Mouse (Mus musculus) gastrocnemius, postnatal 10 days (tissue): ENCODE measurements around the gene Itga3. TPM values are rescaled to one million over a fixed set of nuclear protein-coding genes. Genes with fewer than 3 reads are reported as not detected.

ENCODE experiments used
- DNase-seq: peaks from one replicate; pipeline ENCODE4 v3.0.0; 2021; ENCODE audit warnings: mixed read lengths
- total RNA-seq, 2 experiments: library from RNA; stranded (reverse); gene quantifications; 2 replicates each; pipeline ENCODE4 v1.2.3; 2021

Itga3 gene
- total RNA-seq, 2 experiments from 2014 or later = 3.4 to 4.6 TPM

DNA sequence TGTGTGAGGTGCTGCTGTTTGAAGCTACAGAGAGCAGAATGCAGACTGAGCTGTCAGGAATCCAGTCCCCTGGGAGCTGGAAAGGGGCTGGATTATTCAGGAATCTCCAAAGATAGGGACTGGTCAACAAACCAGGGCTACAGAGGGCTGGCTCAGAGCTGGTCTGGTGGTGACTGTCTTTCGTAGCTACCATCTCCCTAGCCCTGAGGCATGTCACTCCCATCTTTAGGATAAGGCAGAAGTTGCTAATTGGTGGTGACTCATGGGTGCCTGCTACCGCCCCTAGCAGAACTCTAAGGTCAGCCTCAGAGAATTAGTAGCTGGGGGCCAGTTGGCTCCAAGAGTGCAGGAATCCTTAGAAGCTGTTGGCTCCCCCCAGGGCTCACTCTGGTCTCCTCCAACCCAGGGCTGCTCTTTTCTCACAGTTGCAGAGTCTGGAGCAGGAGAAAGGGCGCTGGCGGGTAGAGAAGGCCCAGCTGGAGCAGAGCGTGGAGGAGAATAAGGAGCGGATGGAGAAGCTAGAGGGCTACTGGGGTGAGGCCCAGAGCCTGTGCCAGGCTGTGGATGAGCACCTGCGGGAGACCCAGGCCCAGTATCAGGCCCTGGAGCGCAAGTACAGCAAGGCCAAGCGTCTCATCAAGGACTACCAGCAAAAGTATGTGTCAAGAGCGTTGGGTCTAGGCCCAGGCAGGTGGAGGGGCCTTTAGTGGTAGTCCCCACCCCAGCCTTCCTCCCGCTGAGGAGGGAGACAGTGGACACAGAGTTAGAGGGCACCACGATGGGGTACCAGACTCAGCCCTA, 72.3 kb downstream of the Itga3 start:
- DNase-seq = no peak

DNA sequence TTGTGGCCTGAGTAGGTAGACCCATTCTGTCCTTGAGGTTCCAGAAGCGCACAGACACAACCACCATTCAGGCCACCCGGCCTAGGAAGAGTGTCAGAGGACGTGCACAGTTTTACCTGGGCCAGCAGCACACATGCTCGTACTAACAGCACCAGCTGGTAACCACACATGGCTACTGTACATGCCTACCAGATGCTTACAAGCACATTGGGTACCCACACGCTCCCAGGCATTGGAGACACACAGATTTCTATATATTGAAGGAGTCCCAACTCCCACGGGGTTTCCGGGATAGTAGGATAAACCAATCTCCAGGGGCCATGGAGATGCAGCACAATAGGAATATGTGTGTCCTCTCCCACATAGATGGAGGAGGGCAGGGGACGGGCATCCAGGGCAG, 73.9 kb downstream of the Itga3 start:
- no peak for DNase-seq

DNA sequence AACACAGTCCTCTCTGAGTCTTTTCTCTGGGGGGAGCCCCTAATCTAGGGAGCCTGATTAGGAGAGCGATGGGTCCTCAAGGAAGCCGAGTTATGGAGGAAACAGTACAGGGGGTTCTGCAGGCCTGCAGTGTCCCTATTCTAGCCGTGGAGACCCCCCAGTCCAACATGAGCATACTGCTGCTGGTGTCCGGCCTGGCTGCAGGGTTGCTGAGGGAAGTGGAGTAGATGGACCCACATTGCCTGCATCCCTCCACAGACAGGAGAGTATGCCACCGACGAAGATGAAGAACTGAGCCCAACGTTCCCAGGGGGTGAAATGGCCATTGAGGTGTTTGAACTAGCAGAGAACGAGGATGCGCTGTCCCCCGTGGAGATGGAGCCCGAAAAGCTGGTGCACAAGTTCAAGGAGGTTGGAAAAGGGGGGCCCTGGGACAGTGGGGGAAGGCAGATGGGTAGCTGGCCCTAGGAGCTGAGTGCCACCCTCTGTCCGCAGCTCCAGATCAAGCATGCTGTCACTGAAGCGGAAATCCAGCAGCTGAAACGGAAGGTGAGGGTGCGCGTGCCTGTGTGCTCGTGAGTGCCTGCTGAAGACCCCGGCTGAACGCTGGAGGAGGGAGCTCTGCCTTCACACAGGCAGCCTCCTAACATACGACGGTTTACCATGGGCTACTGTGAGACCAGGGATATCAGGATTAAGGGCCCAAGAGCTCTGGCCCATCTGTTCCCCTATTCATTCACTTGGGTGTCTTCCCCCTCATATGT, 74.8 kb downstream of the Itga3 start:
- no peak for DNase-seq

DNA sequence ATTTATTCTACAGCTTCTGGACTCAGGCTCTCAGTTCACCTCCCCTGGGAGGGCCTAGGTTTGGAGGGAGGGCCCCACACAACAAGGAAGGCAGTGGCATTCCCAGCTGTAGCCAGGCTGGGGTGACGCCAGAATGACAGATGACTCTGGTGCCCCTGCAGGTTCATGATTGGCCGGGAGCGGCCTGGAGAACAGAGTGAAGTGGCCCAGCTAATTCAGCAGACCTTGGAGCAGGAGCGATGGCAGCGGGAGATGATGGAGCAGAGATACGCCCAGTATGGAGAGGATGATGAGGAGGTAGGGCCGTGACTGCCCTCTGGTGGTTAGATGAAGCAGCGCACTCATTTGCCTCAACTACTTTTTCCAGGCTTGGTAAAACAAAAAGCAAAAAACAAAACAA, 75.5 kb downstream of the Itga3 start:
- DNase-seq = peak; percentile 62

DNA sequence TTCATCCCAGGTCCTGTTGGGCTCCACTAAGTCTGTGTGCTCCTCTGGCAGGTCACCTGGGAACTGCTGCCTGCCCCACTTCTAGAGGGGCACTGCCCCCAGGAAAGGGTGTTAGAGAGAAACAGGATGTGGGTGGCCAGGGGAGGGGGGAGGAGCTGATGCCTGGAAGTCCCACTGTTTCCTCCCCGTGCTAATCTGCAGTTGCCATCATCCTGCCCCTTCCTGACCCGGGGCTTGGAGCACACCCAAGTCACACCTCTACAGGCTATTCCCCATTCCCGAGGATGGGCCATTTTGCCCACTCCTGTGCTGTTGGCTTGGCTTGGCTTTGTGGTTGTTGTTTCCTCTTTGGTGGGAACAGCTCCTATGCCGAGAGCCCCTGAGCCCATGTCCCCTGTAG, 76.1 kb downstream of the Itga3 start:
- DNase-seq = no peak

DNA sequence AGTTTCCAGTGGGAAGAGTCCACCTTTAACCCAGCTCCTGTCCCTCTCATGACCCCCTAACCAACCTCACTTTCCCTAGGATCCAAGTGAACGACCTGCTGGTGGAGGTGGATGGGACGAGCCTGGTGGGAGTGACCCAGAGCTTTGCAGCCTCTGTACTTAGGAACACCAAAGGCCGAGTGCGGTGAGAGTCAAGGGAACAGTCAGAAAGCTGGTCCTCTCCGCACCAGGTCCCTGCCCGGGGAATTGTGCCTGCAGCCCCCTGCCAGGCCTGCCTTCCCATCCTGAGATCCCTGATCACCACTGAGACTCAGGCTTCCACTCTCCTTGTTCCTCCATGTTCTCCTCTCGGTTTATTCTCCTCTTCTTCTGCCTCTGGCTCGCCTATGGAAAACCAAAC, 76.5 kb downstream of the Itga3 start:
- no peak for DNase-seq

DNA sequence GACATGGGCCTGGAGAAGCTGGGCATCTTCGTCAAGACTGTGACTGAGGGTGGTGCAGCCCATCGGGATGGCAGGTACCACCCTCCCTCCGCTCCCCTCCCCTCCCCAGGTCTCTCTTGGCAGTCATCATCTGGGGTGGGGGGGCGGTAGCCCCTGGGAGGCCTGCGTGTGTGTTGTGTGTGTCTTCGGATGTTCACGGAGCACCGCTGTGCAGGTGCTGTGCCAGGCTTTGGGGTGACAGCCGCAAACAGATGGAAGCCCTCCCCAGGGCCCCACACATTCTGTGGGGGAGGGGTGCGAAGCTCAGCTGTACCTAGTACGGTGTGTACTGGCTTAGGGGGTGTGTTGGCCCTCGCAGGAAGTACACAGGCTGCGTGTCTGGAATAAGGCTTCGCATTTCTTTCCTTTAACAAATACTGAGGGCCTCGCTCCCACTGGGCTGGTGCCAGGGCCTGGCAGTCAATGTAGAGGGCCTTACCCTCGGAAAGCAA, 78.5 kb downstream of the Itga3 start:
- no peak for DNase-seq

DNA sequence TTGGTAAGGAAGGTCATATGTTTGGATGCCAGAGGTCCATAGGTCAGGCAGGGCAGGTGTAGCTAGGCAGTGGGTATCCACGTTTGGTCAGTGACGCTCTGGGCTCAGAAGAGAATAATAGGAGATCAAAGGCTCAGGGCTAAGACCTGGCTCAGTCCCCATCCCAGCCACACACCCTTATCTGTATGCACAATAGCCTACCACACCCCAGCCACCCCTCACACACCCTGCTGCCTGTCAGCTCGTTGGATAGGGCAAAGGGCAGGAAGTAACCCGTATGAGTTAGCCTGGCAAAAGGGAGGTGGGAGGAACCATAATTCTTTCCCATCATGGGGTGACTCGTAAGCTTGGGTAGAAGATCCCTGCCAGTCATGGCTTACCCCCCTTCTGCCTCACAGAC, 79.0 kb downstream of the Itga3 start:
- DNase-seq = no peak

DNA sequence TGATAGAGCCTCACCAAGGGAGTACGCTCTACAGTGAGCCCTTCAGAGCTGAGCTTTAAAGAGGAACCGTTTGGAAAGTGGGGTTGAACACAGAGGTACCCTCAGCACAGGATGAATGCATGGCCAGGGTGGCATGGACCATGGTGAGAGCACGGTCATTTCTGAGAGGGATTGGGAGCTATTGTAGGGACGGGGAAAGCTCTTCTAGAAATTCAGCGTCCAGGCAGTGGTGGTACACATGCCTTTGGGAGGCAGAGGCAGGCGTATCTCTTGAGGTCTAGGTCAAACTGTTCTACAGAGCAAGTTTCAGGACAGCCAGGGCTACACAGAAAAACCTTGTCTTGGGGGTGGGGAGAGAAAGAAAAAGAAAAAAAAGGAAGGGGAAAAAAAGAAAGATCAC, 79.6 kb downstream of the Itga3 start:
- no peak for DNase-seq

DNA sequence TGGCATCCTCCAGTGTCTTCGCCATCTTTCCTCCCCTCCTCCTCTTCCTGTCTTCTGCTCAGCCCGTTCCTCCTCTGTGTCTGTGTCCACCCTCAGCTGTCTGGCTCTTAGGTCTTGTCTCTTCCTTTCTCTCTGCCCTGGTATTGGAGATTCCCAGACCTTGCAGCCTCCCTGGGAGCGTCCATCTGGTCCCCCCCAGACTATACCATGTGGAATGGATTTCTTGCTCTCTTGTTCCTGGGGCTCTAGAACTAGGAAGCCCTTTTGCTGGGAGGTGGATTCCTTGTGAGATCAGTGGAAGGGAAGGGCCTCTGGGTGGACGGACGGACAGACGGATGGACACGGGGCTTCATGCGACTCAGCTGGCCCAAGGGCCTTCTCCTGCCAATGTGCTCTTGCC, 80.5 kb downstream of the Itga3 start:
- no peak for DNase-seq

DNA sequence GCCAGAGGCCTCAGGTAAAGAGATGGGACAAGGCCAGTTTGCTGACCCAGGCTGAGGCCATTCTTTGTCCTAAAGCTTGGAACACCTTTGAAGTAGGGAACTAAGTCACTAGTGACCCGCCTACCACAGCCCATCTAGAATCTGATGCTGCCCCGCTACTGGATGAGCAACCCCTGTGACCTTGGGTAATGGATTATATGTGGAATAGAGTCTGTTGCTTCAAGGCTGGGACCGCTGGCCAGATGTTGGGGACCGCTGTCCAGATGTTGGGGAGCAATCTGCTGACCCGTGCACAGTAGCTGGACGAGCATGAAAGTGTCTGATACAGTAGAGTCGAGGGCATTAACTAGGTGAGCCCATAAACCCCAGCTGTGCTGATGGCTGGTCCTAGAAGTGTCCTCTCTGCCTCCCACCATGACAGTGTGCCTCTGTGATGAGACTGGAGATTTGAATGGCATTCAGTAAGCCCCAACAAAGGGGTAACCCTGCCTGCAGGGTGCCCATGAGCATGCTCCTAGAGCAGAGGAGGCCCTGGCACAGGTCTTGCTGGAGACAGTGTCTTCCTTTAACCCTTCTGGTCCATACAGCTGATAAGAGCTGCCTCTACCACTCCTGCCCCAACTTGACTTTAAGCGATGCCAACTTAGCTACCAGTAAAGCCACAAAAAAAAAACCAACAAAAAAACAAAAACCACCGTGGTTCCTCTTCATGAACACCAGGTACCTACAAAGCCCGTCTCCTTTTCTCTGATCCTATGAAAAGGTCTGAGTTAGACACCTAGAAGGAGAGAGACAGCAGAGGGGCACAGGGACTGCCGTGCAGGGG, 81.4 kb downstream of the Itga3 start:
- no peak for DNase-seq

Other genes with a start within 250 kb of the Itga3 start
- gene Col1a1, start 140.6 kb downstream of the Itga3 start, total RNA-seq = 1,000 to 10,000 TPM; 5,070 to 7,999 TPM
- not detected for gene Hils1, start 109.2 kb downstream of the Itga3 start, total RNA-seq
- 100 to 1,000 TPM; 185 to 194 TPM for gene Sgca, start 100.5 kb downstream of the Itga3 start, total RNA-seq
- gene Ppp1r9b, start 85.8 kb downstream of the Itga3 start, total RNA-seq = 10 to 100 TPM; 46.8 to 54.9 TPM
- gene Samd14, start 66.9 kb downstream of the Itga3 start, total RNA-seq = 1 to 10 TPM; 3.5 to 6.1 TPM
- gene Pdk2, start 35.4 kb downstream of the Itga3 start, total RNA-seq = 100 to 1,000 TPM; 345 to 347 TPM
- gene Dlx3, start 43.3 kb upstream of the Itga3 start, total RNA-seq = 1 to 10 TPM in 1 of 2 experiments, not detected in 1; 2.7 TPM
- under 1 TPM in 1 of 2 experiments, not detected in 1; 0.32 TPM for gene Dlx4, start 69.5 kb upstream of the Itga3 start, total RNA-seq
- not detected for gene Tac4, start 184.7 kb upstream of the Itga3 start, total RNA-seq
- gene Kat7, start 233.4 kb upstream of the Itga3 start, total RNA-seq = 10 to 100 TPM; 29.7 to 31.8 TPM